Mouse (Mus musculus) liver, embryonic 11.5 days (tissue): ENCODE measurements at regions not wholly inside any gene's neighbourhood (a gene's known extent, or its start where the extent isn't known, plus 50 kb on each side); places are given as distances from the start of the nearest gene placed in this dataset.

Experiments used
- ATAC-seq: fragments of 200-750 bp; cut with Nextera tagmentation; replicated peaks from 2 replicates; pipeline ENCODE4 v1.8.0; 2017; ENCODE audit warnings: moderate number of reproducible peaks, mild to moderate bottlenecking, moderate TSS enrichment, moderate library complexity; ENCODE audit not compliant: low FRiP score
- DNase-seq: peaks from one replicate; pipeline ENCODE4 v3.0.0-alpha.2; 2017; ENCODE audit warnings: low spot score
- H3K27ac ChIP-seq: fragments of 300-500 bp; sonication (generic); 2 replicates; pipeline ENCODE4 v1.5.1; 2014; ENCODE audit warnings: mild to moderate bottlenecking, low read depth, low read length, control low read depth
- H3K27me3 ChIP-seq: fragments of 300-500 bp; sonication (generic); replicated peaks from 2 replicates; pipeline ENCODE4 v1.6.1; 2014; ENCODE audit warnings: low read length, mixed read lengths; ENCODE audit not compliant: control insufficient read depth, insufficient read depth
- H3K36me3 ChIP-seq: fragments of 300-500 bp; sonication (generic); 2 replicates; pipeline ENCODE4 v1.6.1; 2014; ENCODE audit warnings: mild to moderate bottlenecking, low read length, moderate library complexity, mixed read lengths; ENCODE audit not compliant: control insufficient read depth, insufficient read depth
- H3K4me1 ChIP-seq: fragments of 300-500 bp; sonication (generic); replicated peaks from 2 replicates; pipeline ENCODE4 v1.6.1; 2014; ENCODE audit warnings: low read length, mixed read lengths; ENCODE audit not compliant: control insufficient read depth, insufficient read depth
- H3K4me2 ChIP-seq: fragments of 300-500 bp; sonication (generic); 2 replicates; pipeline ENCODE4 v1.6.1; 2014; ENCODE audit warnings: mild to moderate bottlenecking, control low read depth, moderate library complexity
- H3K4me3 ChIP-seq: fragments of 300-500 bp; sonication (generic); 2 replicates; pipeline ENCODE4 v1.5.1; 2014; ENCODE audit warnings: low read depth, low read length, control low read depth
- H3K9ac ChIP-seq: fragments of 300-500 bp; sonication (generic); 2 replicates; pipeline ENCODE4 v1.6.1; 2014; ENCODE audit warnings: low read depth, low read length, control low read depth
- H3K9me3 ChIP-seq: fragments of 300-500 bp; sonication (generic); 2 replicates; pipeline ENCODE4 v1.6.1; 2016; ENCODE audit warnings: low read length, inconsistent platforms, mixed read lengths; ENCODE audit not compliant: control insufficient read depth
- WGBS: fragments of 180-500 bp; shearing (Covaris S2); extraction: QIAGEN DNeasy Blood & Tissue Kit; methylation state at CpG from one replicate; pipeline ENCODE4 v1.1.7; 2014; 5-methylcytosine and 5-hydroxymethylcytosine counted together

- Histone ChIP-seq H3K4me2 (no peak overlapping the region), H3K9ac (no peak overlapping the region), H3K36me3 (no peaks in the 10 kb centered on the region), H3K4me3 (no peak overlapping the region), H3K9me3 (no peaks in the 10 kb centered on the region), H3K4me1 (no peaks in the 10 kb centered on the region), H3K27me3 (no peaks in the 10 kb centered on the region), H3K27ac (no peak overlapping the region)
- 91% methylated on average over 1 of the region's 1 CpGs for WGBS
- ATAC-seq (no peak), DNase-seq (no peak)
These were observed 404.4 kb upstream of the BC052040 start for GRCm38 (mm10) chr2:115177076-115177475.

- no peak overlapping the region for H3K4me2 ChIP-seq
- 66% methylated on average over 1 of the region's 1 CpGs for WGBS
- no peak overlapping the region for H3K27ac ChIP-seq
- DNase-seq = no peak
- no peaks in the 10 kb centered on the region for H3K27me3 ChIP-seq
- no peak overlapping the region for H3K9ac ChIP-seq
- H3K4me3 ChIP-seq = no peak overlapping the region
- H3K36me3 ChIP-seq = no peaks in the 10 kb centered on the region
- no peaks in the 10 kb centered on the region for H3K9me3 ChIP-seq
- ATAC-seq = no peak
- H3K4me1 ChIP-seq = no peaks in the 10 kb centered on the region
These were observed 403.6 kb upstream of the BC052040 start for GRCm38 (mm10) chr2:115177896-115178295.

GRCm38 (mm10) chr2:115211191-115211590 is 370.3 kb upstream of the BC052040 start:
- no peaks in the 10 kb centered on the region for H3K27me3 ChIP-seq
- H3K27ac ChIP-seq = no peak overlapping the region
- H3K4me1 ChIP-seq = no peaks in the 10 kb centered on the region
- H3K36me3 ChIP-seq = no peaks in the 10 kb centered on the region
- H3K9ac ChIP-seq = no peak overlapping the region
- ATAC-seq (no peak), DNase-seq (no peak)
- H3K9me3 ChIP-seq = no peaks in the 10 kb centered on the region
- H3K4me2 ChIP-seq = no peak overlapping the region
- no peak overlapping the region for H3K4me3 ChIP-seq

GRCm38 (mm10) chr2:115213181-115213970 is 368.1 kb upstream of the BC052040 start:
- H3K4me1 ChIP-seq = no peaks in the 10 kb centered on the region
- H3K4me2 ChIP-seq = no peak overlapping the region
- no peak overlapping the region for H3K4me3 ChIP-seq
- H3K27me3 ChIP-seq = no peaks in the 10 kb centered on the region
- 43% methylated on average over 18 of the region's 18 CpGs for WGBS
- DNase-seq (no peak), ATAC-seq (no peak)
- H3K9ac ChIP-seq = no peak overlapping the region
- H3K36me3 ChIP-seq = no peaks in the 10 kb centered on the region
- H3K27ac ChIP-seq = no peak overlapping the region
- H3K9me3 ChIP-seq = no peaks in the 10 kb centered on the region

GRCm38 (mm10) chr2:115214292-115214691 is 367.2 kb upstream of the BC052040 start:
- no peaks in the 10 kb centered on the region for H3K4me1 ChIP-seq
- H3K27me3 ChIP-seq = no peaks in the 10 kb centered on the region
- H3K27ac ChIP-seq = no peak overlapping the region
- no peak for ATAC-seq
- H3K36me3 ChIP-seq = no peaks in the 10 kb centered on the region
- no peaks in the 10 kb centered on the region for H3K9me3 ChIP-seq
- no peak overlapping the region for H3K4me2 ChIP-seq
- no peak for DNase-seq
- 71% methylated on average over 6 of the region's 6 CpGs for WGBS
- no peak overlapping the region for H3K9ac ChIP-seq
- no peak overlapping the region for H3K4me3 ChIP-seq

- 75% methylated on average over 4 of the region's 4 CpGs for WGBS
- H3K27ac ChIP-seq = no peak overlapping the region
- ATAC-seq = no peak
These were observed 351.5 kb upstream of the BC052040 start for GRCm38 (mm10) chr2:115230041-115230440.

GRCm38 (mm10) chr2:115247673-115248072 is 333.8 kb upstream of the BC052040 start:
- 86% methylated on average over 4 of the region's 4 CpGs for WGBS
- H3K27me3 ChIP-seq = no peaks in the 10 kb centered on the region
- H3K9me3 ChIP-seq = no peaks in the 10 kb centered on the region
- no peak overlapping the region for H3K4me2 ChIP-seq
- H3K4me3 ChIP-seq = no peak overlapping the region
- no peak overlapping the region for H3K9ac ChIP-seq
- ATAC-seq (no peak), DNase-seq (no peak)
- no peaks in the 10 kb centered on the region for H3K36me3 ChIP-seq
- no peaks in the 10 kb centered on the region for H3K4me1 ChIP-seq
- H3K27ac ChIP-seq = no peak overlapping the region

More at GRCm38 (mm10) chr2:115230041-115230440, 351.5 kb upstream of the BC052040 start:
- DNase-seq = no peak
- Histone ChIP-seq H3K27me3 (no peaks in the 10 kb centered on the region), H3K4me2 (no peak overlapping the region), H3K4me3 (no peak overlapping the region), H3K9me3 (no peaks in the 10 kb centered on the region; the same call in 1 of the 2 replicates), H3K9ac (no peak overlapping the region), H3K36me3 (no peaks in the 10 kb centered on the region), H3K4me1 (no peaks in the 10 kb centered on the region)

GRCm38 (mm10) chr2:115250019-115250807 is 331.3 kb upstream of the BC052040 start:
- H3K27me3 ChIP-seq = no peaks in the 10 kb centered on the region
- H3K4me2 ChIP-seq = no peak overlapping the region
- no peak for ATAC-seq
- no peak overlapping the region for H3K27ac ChIP-seq
- H3K4me1 ChIP-seq = no peaks in the 10 kb centered on the region
- no peaks in the 10 kb centered on the region for H3K36me3 ChIP-seq
- 65% methylated on average over 5 of the region's 5 CpGs for WGBS
- H3K4me3 ChIP-seq = no peak overlapping the region
- no peaks in the 10 kb centered on the region for H3K9me3 ChIP-seq
- no peak for DNase-seq
- H3K9ac ChIP-seq = no peak overlapping the region

- H3K4me3 ChIP-seq = no peak overlapping the region
- no peak overlapping the region for H3K9ac ChIP-seq
- no peaks in the 10 kb centered on the region for H3K4me1 ChIP-seq
- WGBS = 66% methylated on average over 2 of the region's 2 CpGs
- no peaks in the 10 kb centered on the region for H3K27me3 ChIP-seq
- no peak overlapping the region for H3K4me2 ChIP-seq
- no peak overlapping the region for H3K27ac ChIP-seq
- no peaks in the 10 kb centered on the region for H3K36me3 ChIP-seq
- no peak for DNase-seq
- ATAC-seq = no peak
- H3K9me3 ChIP-seq = no peaks in the 10 kb centered on the region
These were observed 324.1 kb upstream of the BC052040 start for GRCm38 (mm10) chr2:115257391-115257790.
